ENCODE assay signal across 8 mouse cellular contexts in genomic region chr2:76672134-76672745, GRCm38 (mm10). TPM values are rescaled to one million over a fixed set of nuclear protein-coding genes. Genes with fewer than 3 reads are reported as not detected.
DNase-seq lines count a peak whose midpoint lies in the region; ATAC-seq and TF ChIP-seq lines count a peak whose summit lies in the region.

No protein-coding gene starts in this region.

- H3K4me3 ChIP-seq in kidney, postnatal 0 days (replicated peaks; ENCODE audit: low read depth, low read length): peak overlapping the region; percentile 50
- H3K4me3 ChIP-seq in brown adipose tissue, adult 24 weeks (ENCODE audit: insufficient read depth, low read depth, low read length): peak overlapping the region; percentile 74
- peak overlapping the region; percentile 43 for H3K4me3 ChIP-seq in hindbrain, postnatal 0 days (ENCODE audit: low read length)
- peak overlapping the region; percentile 48 for H3K4me3 ChIP-seq in neural tube, embryonic 13.5 days

- no peaks in the 10 kb centered on the region for H3K27me3 ChIP-seq in kidney, postnatal 0 days (ENCODE audit: insufficient read depth, low read length)
- no peaks in the 10 kb centered on the region for H3K27me3 ChIP-seq in hindbrain, postnatal 0 days (ENCODE audit: insufficient read depth, low read length)
- no peaks in the 10 kb centered on the region for H3K27me3 ChIP-seq in neural tube, embryonic 13.5 days

- TF ChIP-seq CTCF in kidney, postnatal 0 days (IDR thresholded peaks at IDR 0.05; ENCODE audit: low read depth): no peak
- no peak for TF ChIP-seq CTCF in hindbrain, postnatal 0 days (IDR thresholded peaks at IDR 0.05; ENCODE audit: low read depth)

- peak overlapping the region; percentile 70 for H3K4me2 ChIP-seq in kidney, postnatal 0 days (ENCODE audit: low read length)
- peak overlapping the region; percentile 74 for H3K4me2 ChIP-seq in hindbrain, postnatal 0 days (ENCODE audit: low read depth, low read length)
- H3K4me2 ChIP-seq in neural tube, embryonic 13.5 days: peak overlapping the region; percentile 76

- peak; percentile 44 for DNase-seq in kidney, postnatal 0 days (ENCODE audit: low spot score)
- DNase-seq in kidney, postnatal 25 days: no peak
- no peak for DNase-seq in hindbrain, postnatal 0 days (ENCODE audit: low spot score)
- DNase-seq in ovary, postnatal 36 days (ENCODE audit: low spot score): no peak
- no peak for DNase-seq in gastrocnemius, adult 18-20 months (ENCODE audit: low spot score)
- DNase-seq in spleen, postnatal 4 days (ENCODE audit: low spot score in 2 of 2): no peak

- ATAC-seq in kidney, postnatal 0 days (replicated peaks; ENCODE audit: low FRiP score, low read depth): no peak
- no peak for ATAC-seq in hindbrain, postnatal 0 days
- no peak for ATAC-seq in neural tube, embryonic 13.5 days (ENCODE audit: low read depth)

- peak overlapping the region; percentile 63 for H3K9ac ChIP-seq in kidney, postnatal 0 days (ENCODE audit: low read depth, low read length)
- H3K9ac ChIP-seq in hindbrain, postnatal 0 days (replicated peaks; ENCODE audit: low read length): peak overlapping the region; percentile 60
- peak overlapping the region; percentile 76 for H3K9ac ChIP-seq in neural tube, embryonic 13.5 days

- H3K36me3 ChIP-seq in kidney, postnatal 0 days (ENCODE audit: insufficient read depth, low read length): 0 out of 2 replicates have a peak, but pooled peaks cover 4% of the 10 kb centered on the region
- no peaks in the 10 kb centered on the region for H3K36me3 ChIP-seq in hindbrain, postnatal 0 days (ENCODE audit: insufficient read depth, low read length)
- no peaks in the 10 kb centered on the region for H3K36me3 ChIP-seq in neural tube, embryonic 13.5 days

- peak overlapping the region; percentile 88 for H3K27ac ChIP-seq in kidney, postnatal 0 days
- peak overlapping the region; percentile 52 for H3K27ac ChIP-seq in brown adipose tissue, adult 24 weeks (replicated peaks; ENCODE audit: low read depth, low read length)
- peak overlapping the region; percentile 79 for H3K27ac ChIP-seq in hindbrain, postnatal 0 days
- H3K27ac ChIP-seq in neural tube, embryonic 13.5 days (replicated peaks): peak overlapping the region; percentile 81

- WGBS in kidney, postnatal 0 days: 7% methylated on average over 9 of the region's 9 CpGs
- WGBS in hindbrain, postnatal 0 days: 23% methylated on average over 9 of the region's 9 CpGs
- 43% methylated on average over 9 of the region's 9 CpGs for WGBS in neural tube, embryonic 13.5 days

- no peaks in the 10 kb centered on the region for H3K9me3 ChIP-seq in kidney, postnatal 0 days (replicated peaks; ENCODE audit: low read length)
- no peaks in the 10 kb centered on the region for H3K9me3 ChIP-seq in hindbrain, postnatal 0 days (ENCODE audit: low read length)
- no peaks in the 10 kb centered on the region for H3K9me3 ChIP-seq in neural tube, embryonic 13.5 days

- H3K4me1 ChIP-seq in kidney, postnatal 0 days (replicated peaks; ENCODE audit: insufficient read depth, low read length): peaks cover 11% of the 10 kb centered on the region; the same call in 1 of the 2 replicates
- H3K4me1 ChIP-seq in brown adipose tissue, adult 24 weeks (ENCODE audit: control insufficient read depth, insufficient read depth, insufficient read length, low read length): peaks cover 10% of the 10 kb centered on the region
- H3K4me1 ChIP-seq in hindbrain, postnatal 0 days (ENCODE audit: insufficient read depth, low read length): peaks cover 11% of the 10 kb centered on the region
- H3K4me1 ChIP-seq in neural tube, embryonic 13.5 days (replicated peaks): peaks cover 45% of the 10 kb centered on the region

RNA-seq across cellular contexts. Expression of gene Fkbp7, which starts 0.7 kb away (rescaled TPM):
- 67.6 and 67.8 TPM in 2 replicates for polyA plus RNA-seq in kidney, postnatal 0 days (2015; fragmentation: Nextera tagmentation; extraction: Ambion mirVana)
- 69.7 and 69.9 TPM in 2 replicates for polyA plus RNA-seq in brown adipose tissue, adult 24 weeks (2012; ENCODE audit: insufficient read depth, insufficient read length, missing spikeins)
- total RNA-seq in hindbrain, postnatal 0 days (2014; rRNA removed): 2.7 and 5.9 TPM in 2 replicates
- polyA plus RNA-seq in hindbrain, postnatal 0 days (2015; fragmentation: Nextera tagmentation; extraction: Ambion mirVana): 15.5 and 16.8 TPM in 2 replicates
- 25.1 and 25.5 TPM in 2 replicates for polyA plus RNA-seq in neural tube, embryonic 13.5 days (2015; fragmentation: Nextera tagmentation; extraction: Ambion mirVana)
- 1 to 10 TPM; 4.7 to 6.7 TPM for total RNA-seq in gastrocnemius, adult 18-20 months (2021)

RNA-seq across cellular contexts. Expression of gene Plekha3, which starts 2.8 kb away (rescaled TPM):
- 16.2 and 16.3 TPM in 2 replicates for polyA plus RNA-seq in kidney, postnatal 0 days (2015; fragmentation: Nextera tagmentation; extraction: Ambion mirVana)
- polyA plus RNA-seq in brown adipose tissue, adult 24 weeks (2012; ENCODE audit: insufficient read depth, insufficient read length, missing spikeins): 20.2 and 24.4 TPM in 2 replicates
- 14.5 and 23.3 TPM in 2 replicates for total RNA-seq in hindbrain, postnatal 0 days (2014; rRNA removed)
- 8.7 and 9.7 TPM in 2 replicates for polyA plus RNA-seq in hindbrain, postnatal 0 days (2015; fragmentation: Nextera tagmentation; extraction: Ambion mirVana)
- 11.7 and 14.5 TPM in 2 replicates for polyA plus RNA-seq in neural tube, embryonic 13.5 days (2015; fragmentation: Nextera tagmentation; extraction: Ambion mirVana)
- 10 to 100 TPM; 10.7 TPM for total RNA-seq in gastrocnemius, adult 18-20 months (2021)

RNA-seq across cellular contexts. Expression of gene Pjvk, which starts 24.0 kb away (rescaled TPM):
- polyA plus RNA-seq in kidney, postnatal 0 days (2015; fragmentation: Nextera tagmentation; extraction: Ambion mirVana): 2.9 and 3.0 TPM in 2 replicates
- polyA plus RNA-seq in brown adipose tissue, adult 24 weeks (2012; ENCODE audit: insufficient read depth, insufficient read length, missing spikeins): not detected in 2 replicates
- 0.18 and 0.37 TPM in 2 replicates for total RNA-seq in hindbrain, postnatal 0 days (2014; rRNA removed)
- polyA plus RNA-seq in hindbrain, postnatal 0 days (2015; fragmentation: Nextera tagmentation; extraction: Ambion mirVana): 0.63 and 1.5 TPM in 2 replicates
- polyA plus RNA-seq in neural tube, embryonic 13.5 days (2015; fragmentation: Nextera tagmentation; extraction: Ambion mirVana): 0.42 TPM in 1 of 2 replicates, not detected in the other
- not detected for total RNA-seq in gastrocnemius, adult 18-20 months (2021)

RNA-seq across cellular contexts. Expression of gene Prkra, which starts 24.4 kb away (rescaled TPM):
- polyA plus RNA-seq in kidney, postnatal 0 days (2015; fragmentation: Nextera tagmentation; extraction: Ambion mirVana): 61.0 and 61.3 TPM in 2 replicates
- 22.6 and 23.4 TPM in 2 replicates for polyA plus RNA-seq in brown adipose tissue, adult 24 weeks (2012; ENCODE audit: insufficient read depth, insufficient read length, missing spikeins)
- 80.1 and 82.9 TPM in 2 replicates for total RNA-seq in hindbrain, postnatal 0 days (2014; rRNA removed)
- 104 and 105 TPM in 2 replicates for polyA plus RNA-seq in hindbrain, postnatal 0 days (2015; fragmentation: Nextera tagmentation; extraction: Ambion mirVana)
- 96.6 and 97.8 TPM in 2 replicates for polyA plus RNA-seq in neural tube, embryonic 13.5 days (2015; fragmentation: Nextera tagmentation; extraction: Ambion mirVana)
- 1 to 10 TPM; 3.0 TPM for total RNA-seq in gastrocnemius, adult 18-20 months (2021)
